Mouse (Mus musculus) stomach, embryonic 15.5 days (tissue): ENCODE measurements at regions not wholly inside any gene's neighbourhood (a gene's known extent, or its start where the extent isn't known, plus 50 kb on each side); places are given as distances from the start of the nearest gene placed in this dataset.

Experiments used
- ATAC-seq: fragments of 200-750 bp; cut with Nextera tagmentation; 2 replicates; pipeline ENCODE4 v1.8.0; 2017; ENCODE audit warnings: low read depth, moderate number of reproducible peaks, moderate TSS enrichment; ENCODE audit not compliant: insufficient read depth, low FRiP score
- H3K27ac ChIP-seq: fragments of 300-500 bp; sonication (generic); 2 replicates; pipeline ENCODE4 v1.5.1; 2015; ENCODE audit warnings: mild to moderate bottlenecking, inconsistent platforms
- H3K27me3 ChIP-seq: fragments of 300-500 bp; sonication (generic); replicated peaks from 2 replicates; pipeline ENCODE4 v1.6.1; 2015; ENCODE audit warnings: inconsistent platforms
- H3K36me3 ChIP-seq: fragments of 300-500 bp; sonication (generic); 2 replicates; pipeline ENCODE4 v1.6.1; 2015; ENCODE audit warnings: inconsistent platforms
- H3K4me1 ChIP-seq: fragments of 300-500 bp; sonication (generic); 2 replicates; pipeline ENCODE4 v1.6.1; 2015; ENCODE audit warnings: inconsistent platforms
- H3K4me2 ChIP-seq: fragments of 300-500 bp; sonication (generic); 2 replicates; pipeline ENCODE4 v1.6.1; 2015; ENCODE audit warnings: mild to moderate bottlenecking, inconsistent platforms
- H3K4me3 ChIP-seq: fragments of 300-500 bp; sonication (generic); replicated peaks from 2 replicates; pipeline ENCODE4 v1.5.1; 2015; ENCODE audit warnings: inconsistent platforms
- H3K9ac ChIP-seq: fragments of 300-500 bp; sonication (generic); 2 replicates; pipeline ENCODE4 v1.6.1; 2015; ENCODE audit warnings: inconsistent platforms
- H3K9me3 ChIP-seq: fragments of 300-500 bp; sonication (generic); 2 replicates; pipeline ENCODE4 v1.6.1; 2016; ENCODE audit warnings: inconsistent platforms
- WGBS: fragments of 180-500 bp; shearing (Covaris S2); methylation state at CpG from one replicate; pipeline ENCODE4 v1.1.7; 2015; 5-methylcytosine and 5-hydroxymethylcytosine counted together

- Histone ChIP-seq H3K36me3 (no peaks in the 10 kb centered on the region), H3K4me1 (no peaks in the 10 kb centered on the region), H3K27ac (no peak overlapping the region), H3K4me2 (no peak overlapping the region), H3K4me3 (no peak overlapping the region), H3K9ac (no peak overlapping the region), H3K27me3 (no peaks in the 10 kb centered on the region), H3K9me3 (no peaks in the 10 kb centered on the region)
- no peak for ATAC-seq
- 70% methylated on average over 2 of the region's 2 CpGs for WGBS
These were observed 455.1 kb downstream of the Etnk1 start for GRCm38 (mm10) chr6:143622161-143622560.

GRCm38 (mm10) chr6:143624901-143625300 lies 457.9 kb downstream of the Etnk1 start:
- Histone ChIP-seq H3K4me3 (no peak overlapping the region), H3K4me2 (no peak overlapping the region), H3K27me3 (no peaks in the 10 kb centered on the region), H3K4me1 (no peaks in the 10 kb centered on the region), H3K36me3 (no peaks in the 10 kb centered on the region), H3K9ac (no peak overlapping the region), H3K27ac (no peak overlapping the region), H3K9me3 (no peaks in the 10 kb centered on the region)
- no peak for ATAC-seq
- WGBS, result 72% methylated on average over 3 of the region's 3 CpGs

GRCm38 (mm10) chr6:143631581-143631980 lies 464.6 kb downstream of the Etnk1 start:
- Histone ChIP-seq H3K27ac (no peak overlapping the region), H3K4me3 (no peak overlapping the region), H3K9ac (no peak overlapping the region), H3K4me2 (no peak overlapping the region), H3K27me3 (no peaks in the 10 kb centered on the region), H3K9me3 (no peaks in the 10 kb centered on the region), H3K36me3 (no peaks in the 10 kb centered on the region), H3K4me1 (no peaks in the 10 kb centered on the region)
- no peak for ATAC-seq
- 63% methylated on average over 7 of the region's 7 CpGs for WGBS

GRCm38 (mm10) chr6:143633710-143634109 lies 466.7 kb downstream of the Etnk1 start:
- no peak for ATAC-seq

GRCm38 (mm10) chr6:143634334-143634733 lies 467.3 kb downstream of the Etnk1 start:
- ATAC-seq, result no peak
- no peak overlapping the region for H3K4me3 ChIP-seq
- WGBS, result 73% methylated on average over 10 of the region's 10 CpGs

More at GRCm38 (mm10) chr6:143633710-143634109, 466.7 kb downstream of the Etnk1 start:
- Histone ChIP-seq H3K4me3 (no peak overlapping the region), H3K4me2 (no peak overlapping the region), H3K9me3 (no peaks in the 10 kb centered on the region), H3K27me3 (no peaks in the 10 kb centered on the region), H3K27ac (no peak overlapping the region), H3K36me3 (no peaks in the 10 kb centered on the region), H3K4me1 (no peaks in the 10 kb centered on the region), H3K9ac (no peak overlapping the region)
- WGBS, result 55% methylated on average over 6 of the region's 6 CpGs

GRCm38 (mm10) chr6:143635043-143635442 lies 468.0 kb downstream of the Etnk1 start:
- Histone ChIP-seq H3K27ac (no peak overlapping the region), H3K27me3 (no peaks in the 10 kb centered on the region), H3K36me3 (no peaks in the 10 kb centered on the region), H3K4me3 (no peak overlapping the region), H3K4me2 (no peak overlapping the region), H3K9ac (no peak overlapping the region), H3K9me3 (no peaks in the 10 kb centered on the region), H3K4me1 (no peaks in the 10 kb centered on the region)
- WGBS, result 90% methylated on average over 2 of the region's 2 CpGs
- ATAC-seq, result no peak

More at GRCm38 (mm10) chr6:143634334-143634733, 467.3 kb downstream of the Etnk1 start:
- H3K4me1 ChIP-seq, result no peaks in the 10 kb centered on the region
- no peaks in the 10 kb centered on the region for H3K9me3 ChIP-seq
- H3K36me3 ChIP-seq, result no peaks in the 10 kb centered on the region
- H3K27me3 ChIP-seq, result no peaks in the 10 kb centered on the region
- H3K4me2 ChIP-seq, result no peak overlapping the region
- no peak overlapping the region for H3K9ac ChIP-seq
- no peak overlapping the region for H3K27ac ChIP-seq

- Histone ChIP-seq H3K9me3 (no peaks in the 10 kb centered on the region), H3K4me2 (no peak overlapping the region), H3K4me3 (no peak overlapping the region), H3K9ac (no peak overlapping the region), H3K27ac (no peak overlapping the region), H3K4me1 (no peaks in the 10 kb centered on the region), H3K36me3 (no peaks in the 10 kb centered on the region), H3K27me3 (no peaks in the 10 kb centered on the region)
- no peak for ATAC-seq
- 56% methylated on average over 5 of the region's 5 CpGs for WGBS
These were observed 473.6 kb downstream of the Etnk1 start for GRCm38 (mm10) chr6:143640652-143641051.

- Histone ChIP-seq H3K9ac (no peak overlapping the region), H3K4me1 (no peaks in the 10 kb centered on the region), H3K36me3 (no peaks in the 10 kb centered on the region), H3K4me2 (no peak overlapping the region), H3K27me3 (no peaks in the 10 kb centered on the region), H3K4me3 (no peak overlapping the region), H3K27ac (no peak overlapping the region), H3K9me3 (no peaks in the 10 kb centered on the region)
- ATAC-seq, result no peak
- 76% methylated on average over 3 of the region's 3 CpGs for WGBS
These were observed 475.0 kb downstream of the Etnk1 start for GRCm38 (mm10) chr6:143642052-143642451.

- H3K9ac ChIP-seq, result no peak overlapping the region
- H3K4me3 ChIP-seq, result no peak overlapping the region
- no peaks in the 10 kb centered on the region for H3K36me3 ChIP-seq
- WGBS, result 53% methylated on average over 4 of the region's 4 CpGs
- no peaks in the 10 kb centered on the region for H3K9me3 ChIP-seq
- no peak overlapping the region for H3K27ac ChIP-seq
- ATAC-seq, result no peak
- H3K4me2 ChIP-seq, result no peak overlapping the region
- H3K4me1 ChIP-seq, result no peaks in the 10 kb centered on the region
- no peaks in the 10 kb centered on the region for H3K27me3 ChIP-seq
These were observed 479.0 kb downstream of the Etnk1 start for GRCm38 (mm10) chr6:143645989-143646388.

GRCm38 (mm10) chr6:143648501-143648900 lies 481.5 kb downstream of the Etnk1 start:
- H3K4me2 ChIP-seq, result no peak overlapping the region
- no peak overlapping the region for H3K4me3 ChIP-seq
- H3K9ac ChIP-seq, result no peak overlapping the region
- ATAC-seq, result no peak
- no peaks in the 10 kb centered on the region for H3K9me3 ChIP-seq
- H3K27me3 ChIP-seq, result no peaks in the 10 kb centered on the region
- H3K36me3 ChIP-seq, result no peaks in the 10 kb centered on the region
- no peaks in the 10 kb centered on the region for H3K4me1 ChIP-seq
- no peak overlapping the region for H3K27ac ChIP-seq
- WGBS, result 71% methylated on average over 3 of the region's 3 CpGs

- 47% methylated on average over 5 of the region's 5 CpGs for WGBS
- H3K4me3 ChIP-seq, result no peak overlapping the region
- no peaks in the 10 kb centered on the region for H3K27me3 ChIP-seq
- no peaks in the 10 kb centered on the region for H3K4me1 ChIP-seq
- no peak overlapping the region for H3K9ac ChIP-seq
- H3K9me3 ChIP-seq, result no peaks in the 10 kb centered on the region
- no peak overlapping the region for H3K4me2 ChIP-seq
- ATAC-seq, result no peak
- H3K36me3 ChIP-seq, result no peaks in the 10 kb centered on the region
- no peak overlapping the region for H3K27ac ChIP-seq
These were observed 489.6 kb downstream of the Etnk1 start for GRCm38 (mm10) chr6:143656576-143656975.

- H3K9ac ChIP-seq, result no peak overlapping the region
- no peaks in the 10 kb centered on the region for H3K4me1 ChIP-seq
- ATAC-seq, result no peak
- H3K4me2 ChIP-seq, result no peak overlapping the region
- H3K36me3 ChIP-seq, result no peaks in the 10 kb centered on the region
- H3K4me3 ChIP-seq, result no peak overlapping the region
- no peaks in the 10 kb centered on the region for H3K27me3 ChIP-seq
- H3K27ac ChIP-seq, result no peak overlapping the region
- 82% methylated on average over 3 of the region's 3 CpGs for WGBS
- H3K9me3 ChIP-seq, result no peaks in the 10 kb centered on the region
These were observed 493.8 kb downstream of the Etnk1 start for GRCm38 (mm10) chr6:143660837-143661236.

GRCm38 (mm10) chr6:143663306-143663705 lies 496.3 kb downstream of the Etnk1 start:
- no peaks in the 10 kb centered on the region for H3K36me3 ChIP-seq
- ATAC-seq, result no peak

More at GRCm38 (mm10) chr6:143663306-143663705, 496.3 kb downstream of the Etnk1 start:
- Histone ChIP-seq H3K9me3 (no peaks in the 10 kb centered on the region), H3K4me3 (no peak overlapping the region), H3K27me3 (no peaks in the 10 kb centered on the region), H3K9ac (no peak overlapping the region), H3K27ac (no peak overlapping the region), H3K4me2 (no peak overlapping the region), H3K4me1 (no peaks in the 10 kb centered on the region)
- WGBS, result 83% methylated on average over 7 of the region's 7 CpGs
